Mouse (Mus musculus) megakaryocyte-erythroid progenitor cell, adult 5-6 weeks (primary cell): ENCODE measurements around the gene Pbld2. TPM values are rescaled to one million over a fixed set of nuclear protein-coding genes. Genes with fewer than 3 reads are reported as not detected.
"Not testable (repeated sequence)": the region's sequence is repeated elsewhere in the genome, so short reads cannot be mapped to it uniquely, and the experiment has no call there.

Source experiments
- ATAC-seq: replicated peaks from 2 replicates; pipeline ENCODE4 v1.8.0; 2016; ENCODE audit warnings: mild to moderate bottlenecking, inconsistent platforms; ENCODE audit not compliant: severe bottlenecking, poor library complexity, low FRiP score, low TSS enrichment
- total RNA-seq, 2 experiments: library from RNA; stranded (forward) in 1 of 2; stranded (reverse) in 1 of 2; fragments of 200-1000, 215-1000 nt in 1 of 2; fragments of >200 nt in 1 of 2; fragmentation: Nextera tagmentation in 1 of 2; gene quantifications; 2 replicates each; pipeline ENCODE4 v1.2.3; 2014 to 2017

Pbld2 gene
- total RNA-seq, 2 experiments from 2014 or later, result 0.52 to 0.92 TPM

GRCm38 (mm10) chr10:63023121-63023748 lies 880 bp upstream of the Pbld2 start:
- no peak for ATAC-seq

GRCm38 (mm10) chr10:63024580-63024910 lies 430 bp downstream of the Pbld2 start:
- no peak; the same call in 1 of the 2 replicates for ATAC-seq

GRCm38 (mm10) chr10:63025016-63025415 lies 901 bp downstream of the Pbld2 start:
- no peak for ATAC-seq

- no peak for ATAC-seq
Measured at GRCm38 (mm10) chr10:63025491-63026011, 1.4 kb downstream of the Pbld2 start.

GRCm38 (mm10) chr10:63026156-63026794 lies 2.2 kb downstream of the Pbld2 start:
- no peak for ATAC-seq

GRCm38 (mm10) chr10:63026795-63027160 lies 2.7 kb downstream of the Pbld2 start:
- no peak for ATAC-seq

- no peak for ATAC-seq
Measured at GRCm38 (mm10) chr10:63027376-63028161, 3.5 kb downstream of the Pbld2 start.

- ATAC-seq, result no peak
Measured at GRCm38 (mm10) chr10:63028396-63028795, 4.3 kb downstream of the Pbld2 start.

GRCm38 (mm10) chr10:63032267-63032666 lies 8.2 kb downstream of the Pbld2 start:
- no peak for ATAC-seq

GRCm38 (mm10) chr10:63032956-63033355 lies 8.8 kb downstream of the Pbld2 start:
- ATAC-seq, result no peak

GRCm38 (mm10) chr10:63038571-63039320 lies 14.6 kb downstream of the Pbld2 start:
- no peak for ATAC-seq

GRCm38 (mm10) chr10:63039867-63040628 lies 15.9 kb downstream of the Pbld2 start:
- no peak for ATAC-seq

- ATAC-seq, result no peak
Measured at GRCm38 (mm10) chr10:63043154-63043553, 19.0 kb downstream of the Pbld2 start.

GRCm38 (mm10) chr10:63047751-63048150 lies 23.6 kb downstream of the Pbld2 start:
- ATAC-seq, result no peak

GRCm38 (mm10) chr10:63049106-63049505 lies 25.0 kb downstream of the Pbld2 start:
- ATAC-seq, result no peak

GRCm38 (mm10) chr10:63051267-63051666 lies 27.2 kb downstream of the Pbld2 start:
- ATAC-seq, result no peak

GRCm38 (mm10) chr10:63052011-63052410 lies 27.9 kb downstream of the Pbld2 start:
- no peak for ATAC-seq

- no peak for ATAC-seq
Measured at GRCm38 (mm10) chr10:63053007-63053406, 28.9 kb downstream of the Pbld2 start.

GRCm38 (mm10) chr10:63054071-63054470 lies 30.0 kb downstream of the Pbld2 start:
- not testable (repeated sequence) for ATAC-seq
